Mouse (Mus musculus) heart, embryonic 12.5 days (tissue): ENCODE data around the gene Spcs1. TPM values are rescaled to one million over a fixed set of nuclear protein-coding genes. Genes with fewer than 3 reads are reported as not detected.

Experiments used
- ATAC-seq: fragments of 200-750 bp; cut with Nextera tagmentation; 2 replicates; pipeline ENCODE4 v1.8.0; 2017; ENCODE audit warnings: moderate TSS enrichment, moderate library complexity; ENCODE audit not compliant: insufficient number of reproducible peaks, low FRiP score
- H3K27ac ChIP-seq: fragments of 300-500 bp; sonication (generic); 2 replicates; pipeline ENCODE4 v1.5.1; 2016; ENCODE audit warnings: mild to moderate bottlenecking, moderate library complexity; ENCODE audit not compliant: poor library complexity, severe bottlenecking
- H3K27me3 ChIP-seq: fragments of 300-500 bp; sonication (generic); replicated peaks from 2 replicates; pipeline ENCODE4 v1.6.1; 2016; ENCODE audit warnings: mild to moderate bottlenecking, moderate library complexity
- H3K36me3 ChIP-seq: fragments of 300-500 bp; sonication (generic); 2 replicates; pipeline ENCODE4 v1.6.1; 2016; ENCODE audit warnings: mild to moderate bottlenecking, moderate library complexity
- H3K4me1 ChIP-seq: fragments of 300-500 bp; sonication (generic); replicated peaks from 2 replicates; pipeline ENCODE4 v1.6.1; 2016; ENCODE audit warnings: mild to moderate bottlenecking
- H3K4me2 ChIP-seq: fragments of 300-500 bp; sonication (generic); 2 replicates; pipeline ENCODE4 v1.6.1; 2016; ENCODE audit warnings: mild to moderate bottlenecking, moderate library complexity
- H3K4me3 ChIP-seq: fragments of 300-500 bp; sonication (generic); 2 replicates; pipeline ENCODE4 v1.5.1; 2016; ENCODE audit warnings: mild to moderate bottlenecking
- H3K9ac ChIP-seq: fragments of 300-500 bp; sonication (generic); 2 replicates; pipeline ENCODE4 v1.6.1; 2016; ENCODE audit warnings: mild to moderate bottlenecking, moderate library complexity
- H3K9me3 ChIP-seq: fragments of 300-500 bp; sonication (generic); replicated peaks from 2 replicates; pipeline ENCODE4 v1.6.1; 2016; ENCODE audit warnings: mild to moderate bottlenecking, moderate library complexity
- whole genome bisulfite sequencing: fragments of 180-500 bp; shearing (Covaris S2); methylation state at CpG from one replicate; pipeline ENCODE4 v1.1.7; 2016; 5-methylcytosine and 5-hydroxymethylcytosine counted together
- polyA plus RNA-seq: library from polyadenylated mRNA; unstranded; fragments of >200 nt; fragmentation: Nextera tagmentation; extraction: Ambion mirVana; gene quantifications from 2 replicates; pipeline ENCODE4 v1.2.1, GENCODE M21; 2016

The Spcs1 gene
- polyA plus RNA-seq = 368 and 374 TPM in 2 replicates

- no peaks in the 10 kb centered on the region for H3K27me3 ChIP-seq
- ATAC-seq = peak; percentile 88
- WGBS = under 1% methylated on average over 83 of the region's 84 CpGs
These were observed at the start of gene Spcs1, which contains the start of gene Glt8d1 for GRCm38 (mm10) chr14:31001307-31002205. Gene Spcs1 (minus strand): TSS chr14:31001672. Gene Glt8d1 (plus strand): TSS chr14:31001400.

GRCm38 (mm10) chr14:31045817-31046216 lies 44.3 kb upstream of the Spcs1 start:
- no peak overlapping the region for H3K27ac ChIP-seq
- WGBS = 93% methylated on average over 1 of the region's 1 CpGs
- peak; percentile 94 for ATAC-seq

More at GRCm38 (mm10) chr14:31001307-31002205, at the start of gene Spcs1, which contains the start of gene Glt8d1:
- Histone ChIP-seq H3K9ac (peak within 1 kb of the TSS; percentile 86), H3K4me3 (peak within 1 kb of the TSS; percentile 66), H3K4me2 (peak within 1 kb of the TSS; percentile 73), H3K36me3 (peaks cover 20% of the 10 kb centered on the region), H3K9me3 (no peaks in the 10 kb centered on the region), H3K27ac (peak within 1 kb of the TSS; percentile 73), H3K4me1 (peaks cover 19% of the 10 kb centered on the region)

GRCm38 (mm10) chr14:31045296-31045695 lies 43.8 kb upstream of the Spcs1 start:
- 84% methylated on average over 5 of the region's 5 CpGs for WGBS
- no peaks in the 10 kb centered on the region for H3K4me1 ChIP-seq
- ATAC-seq = peak; percentile 69; the same call in 1 of the 2 replicates
- H3K4me3 ChIP-seq = no peak overlapping the region
- peaks cover 61% of the 10 kb centered on the region for H3K36me3 ChIP-seq
- H3K4me2 ChIP-seq = no peak overlapping the region
- no peak overlapping the region for H3K27ac ChIP-seq
- H3K27me3 ChIP-seq = no peaks in the 10 kb centered on the region
- no peak overlapping the region for H3K9ac ChIP-seq
- no peaks in the 10 kb centered on the region for H3K9me3 ChIP-seq

More at GRCm38 (mm10) chr14:31045817-31046216, 44.3 kb upstream of the Spcs1 start:
- H3K36me3 ChIP-seq = peaks cover 66% of the 10 kb centered on the region
- no peak overlapping the region for H3K4me3 ChIP-seq
- no peaks in the 10 kb centered on the region for H3K9me3 ChIP-seq
- H3K27me3 ChIP-seq = no peaks in the 10 kb centered on the region
- no peak overlapping the region for H3K9ac ChIP-seq
- H3K4me1 ChIP-seq = no peaks in the 10 kb centered on the region
- H3K4me2 ChIP-seq = no peak overlapping the region

DNA sequence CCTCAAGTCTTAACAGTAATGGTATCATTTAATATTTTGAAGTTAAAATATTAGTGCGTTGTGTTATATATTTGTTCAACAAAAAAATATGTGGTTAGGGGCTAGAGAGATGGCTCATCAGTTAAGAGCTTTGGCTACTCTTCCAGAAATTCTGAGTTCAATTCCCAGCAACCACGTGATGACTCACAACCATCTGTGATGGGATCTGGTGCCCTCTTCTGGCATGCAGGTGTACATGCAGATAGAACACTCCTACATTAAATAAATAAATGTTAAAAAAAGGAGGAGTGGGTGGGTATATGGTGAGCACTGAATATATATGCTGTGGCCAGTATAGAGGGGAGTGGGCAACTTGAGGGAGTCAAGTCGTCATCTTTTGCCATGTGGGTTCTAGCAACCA lies 24.3 kb upstream of the Spcs1 start:
- no peak overlapping the region for H3K4me3 ChIP-seq
- ATAC-seq = no peak
- no peak overlapping the region for H3K9ac ChIP-seq
- H3K27me3 ChIP-seq = no peaks in the 10 kb centered on the region
- WGBS = 78% methylated on average over 3 of the region's 3 CpGs
- H3K27ac ChIP-seq = no peak overlapping the region
- H3K4me1 ChIP-seq = no peaks in the 10 kb centered on the region
- no peak overlapping the region for H3K4me2 ChIP-seq
- H3K9me3 ChIP-seq = no peaks in the 10 kb centered on the region
- H3K36me3 ChIP-seq = peaks cover 62% of the 10 kb centered on the region

GRCm38 (mm10) chr14:31022579-31022978 lies 21.1 kb upstream of the Spcs1 start:
- Histone ChIP-seq H3K27ac (no peak overlapping the region), H3K36me3 (peaks cover 45% of the 10 kb centered on the region), H3K4me3 (no peak overlapping the region), H3K9ac (no peak overlapping the region), H3K9me3 (no peaks in the 10 kb centered on the region), H3K27me3 (no peaks in the 10 kb centered on the region), H3K4me1 (peaks cover 14% of the 10 kb centered on the region), H3K4me2 (no peak overlapping the region)
- WGBS = 48% methylated on average over 1 of the region's 1 CpGs
- ATAC-seq = no peak

GRCm38 (mm10) chr14:31019331-31020205 lies 18.1 kb upstream of the Spcs1 start:
- Histone ChIP-seq H3K27me3 (no peaks in the 10 kb centered on the region), H3K4me3 (peak overlapping the region; percentile 71), H3K4me1 (peaks cover 18% of the 10 kb centered on the region), H3K27ac (peak overlapping the region; percentile 98), H3K9me3 (no peaks in the 10 kb centered on the region), H3K36me3 (peaks cover 47% of the 10 kb centered on the region), H3K9ac (peak overlapping the region; percentile 91), H3K4me2 (peak overlapping the region; percentile 64)
- peak; percentile 96 for ATAC-seq
- 4% methylated on average over 47 of the region's 56 CpGs for WGBS

GRCm38 (mm10) chr14:31018860-31019291 lies 17.4 kb upstream of the Spcs1 start, which contains the start of the genes Pbrm1 and Gnl3:
Gene Pbrm1 (plus strand): TSS chr14:31019138.
Gene Gnl3 (minus strand): TSS chr14:31019152.
- Histone ChIP-seq H3K4me3 (peak within 1 kb of the TSS; percentile 71), H3K27ac (peak within 1 kb of the TSS; percentile 98), H3K9ac (peak within 1 kb of the TSS; percentile 91), H3K4me1 (peaks cover 18% of the 10 kb centered on the region), H3K27me3 (no peaks in the 10 kb centered on the region), H3K9me3 (no peaks in the 10 kb centered on the region), H3K36me3 (peaks cover 50% of the 10 kb centered on the region), H3K4me2 (peak within 1 kb of the TSS; percentile 78)
- 3% methylated on average over 44 of the region's 53 CpGs for WGBS
- ATAC-seq = peak; percentile 96

GRCm38 (mm10) chr14:31017854-31018253 lies 16.4 kb upstream of the Spcs1 start:
- Histone ChIP-seq H3K36me3 (peaks cover 55% of the 10 kb centered on the region), H3K27ac (no peak overlapping the region), H3K27me3 (no peaks in the 10 kb centered on the region), H3K4me1 (peaks cover 18% of the 10 kb centered on the region), H3K9ac (peak overlapping the region; percentile 91), H3K4me3 (peak overlapping the region; percentile 71), H3K4me2 (peak overlapping the region; percentile 78), H3K9me3 (no peaks in the 10 kb centered on the region)
- no peak for ATAC-seq
- 3% methylated on average over 2 of the region's 2 CpGs for WGBS

DNA sequence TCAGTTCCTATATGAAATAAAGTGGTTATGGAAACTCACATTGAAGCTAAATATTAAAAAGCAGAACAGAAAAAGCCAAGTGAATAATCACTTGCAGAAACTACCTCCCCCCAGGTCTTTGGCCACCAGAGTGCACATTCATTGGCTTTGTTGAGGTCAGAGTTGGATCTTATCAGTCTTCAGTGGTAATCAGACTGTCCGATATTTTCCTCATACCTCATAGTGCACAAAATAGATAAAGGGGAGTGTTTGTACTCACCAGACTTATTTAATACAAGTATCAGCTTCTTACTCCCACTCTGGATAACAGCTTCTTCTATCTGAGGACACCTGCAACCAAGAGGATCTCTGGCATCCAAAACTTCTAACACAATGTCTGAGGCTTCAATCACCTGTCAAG lies 14.6 kb upstream of the Spcs1 start:
- no peak overlapping the region for H3K4me3 ChIP-seq
- no peak overlapping the region for H3K27ac ChIP-seq
- no peak overlapping the region for H3K4me2 ChIP-seq
- 51% methylated on average over 1 of the region's 1 CpGs for WGBS
- peaks cover 64% of the 10 kb centered on the region for H3K36me3 ChIP-seq
- H3K9me3 ChIP-seq = no peaks in the 10 kb centered on the region
- peaks cover 18% of the 10 kb centered on the region for H3K4me1 ChIP-seq
- H3K27me3 ChIP-seq = no peaks in the 10 kb centered on the region
- H3K9ac ChIP-seq = no peak overlapping the region
- no peak for ATAC-seq

DNA sequence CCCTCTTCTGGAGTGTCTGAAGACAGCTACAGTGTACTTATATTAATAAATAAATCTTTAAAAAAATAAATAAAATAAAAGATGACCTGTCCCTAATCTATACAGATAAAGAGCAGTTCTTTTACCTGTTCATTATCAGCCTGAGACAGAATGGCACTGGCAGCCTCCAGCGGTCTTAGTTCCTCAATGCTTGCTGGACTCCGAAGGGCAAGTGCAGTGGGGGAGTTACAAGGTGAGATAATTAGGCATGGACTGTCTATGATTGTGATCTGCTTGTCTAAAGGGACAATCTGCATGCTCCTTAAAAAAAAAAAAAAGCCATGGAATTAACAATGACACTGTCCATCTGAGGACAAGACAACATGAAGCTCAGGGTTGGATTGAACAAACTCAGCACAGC lies 12.5 kb upstream of the Spcs1 start:
- WGBS = 92% methylated on average over 2 of the region's 2 CpGs
- no peak for ATAC-seq
- Histone ChIP-seq H3K4me1 (peaks cover 10% of the 10 kb centered on the region), H3K4me3 (no peak overlapping the region), H3K36me3 (peaks cover 82% of the 10 kb centered on the region), H3K27ac (no peak overlapping the region), H3K9ac (no peak overlapping the region), H3K4me2 (no peak overlapping the region), H3K9me3 (no peaks in the 10 kb centered on the region), H3K27me3 (no peaks in the 10 kb centered on the region)
